Mouse (Mus musculus) MN1 (cell line): Measurements from ENCODE around the gene Hist1h1d.
"Not testable (repeated sequence)": the region's sequence is repeated elsewhere in the genome, so short reads cannot be mapped to it uniquely, and the experiment has no call there.

Source experiments
- DNase-seq: peaks from one replicate; pipeline ENCODE4 v3.0.0-alpha.2; 2016; ENCODE audit warnings: low spot score

Hist1h1d gene

GRCm38 (mm10) chr13:23573034-23573897, 20.2 kb downstream of the Hist1h1d start:
- not testable (repeated sequence) for DNase-seq

GRCm38 (mm10) chr13:23573898-23574524, 20.9 kb downstream of the Hist1h1d start, which contains the start of the genes Hist1h2bf and Hist1h2ad:
TSS of gene Hist1h2bf (minus strand) at chr13:23574196.
TSS of gene Hist1h2ad (plus strand) at chr13:23574381.
- not testable (repeated sequence) for DNase-seq

DNA sequence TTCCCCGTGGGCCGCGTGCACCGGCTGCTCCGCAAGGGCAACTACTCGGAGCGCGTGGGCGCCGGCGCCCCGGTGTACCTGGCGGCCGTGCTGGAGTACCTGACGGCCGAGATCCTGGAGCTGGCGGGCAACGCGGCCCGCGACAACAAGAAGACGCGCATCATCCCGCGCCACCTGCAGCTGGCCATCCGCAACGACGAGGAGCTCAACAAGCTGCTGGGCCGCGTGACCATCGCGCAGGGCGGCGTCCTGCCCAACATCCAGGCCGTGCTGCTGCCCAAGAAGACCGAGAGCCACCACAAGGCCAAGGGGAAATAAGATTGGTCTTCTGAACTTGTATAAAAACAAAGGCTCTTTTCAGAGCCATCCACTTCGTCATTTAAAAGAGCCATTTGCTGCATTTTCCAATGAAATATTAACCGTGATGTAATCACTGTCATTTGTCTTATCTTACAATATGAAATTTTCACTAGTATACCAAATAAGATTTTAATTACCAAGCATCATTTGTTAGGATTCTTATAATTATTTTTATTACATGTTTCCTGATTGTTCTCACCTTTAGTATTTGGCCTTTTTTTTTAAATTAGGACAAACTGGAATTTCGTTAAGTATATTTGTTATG, 21.6 kb downstream of the Hist1h1d start:
- not testable (repeated sequence) for DNase-seq

DNA sequence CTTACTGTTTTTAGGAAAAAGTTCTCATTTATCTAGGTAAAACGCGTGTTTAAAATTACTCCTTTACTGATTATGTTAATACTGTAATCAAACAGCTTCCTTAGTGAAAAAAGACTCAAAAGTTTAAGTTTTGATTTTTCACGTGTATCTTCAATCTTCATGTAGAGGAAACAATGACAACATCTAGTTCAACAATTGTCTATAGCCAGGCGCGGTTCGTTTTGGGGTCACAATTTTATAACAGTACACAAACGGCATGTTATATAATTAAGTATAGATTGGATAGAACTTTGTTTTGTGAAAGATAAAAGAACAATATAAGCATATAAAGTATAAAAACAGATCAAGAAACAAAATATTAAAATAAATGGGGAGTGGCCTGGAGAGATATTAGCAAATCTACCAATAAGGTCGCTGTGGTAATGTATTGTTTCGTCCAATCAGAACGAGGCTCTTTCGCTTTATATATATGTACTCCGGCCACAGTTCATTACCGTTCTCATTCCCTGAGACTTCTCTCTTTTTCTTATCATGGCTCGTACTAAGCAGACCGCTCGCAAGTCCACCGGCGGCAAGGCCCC, 22.3 kb downstream of the Hist1h1d start, which contains the start of gene Hist1h3d:
Gene Hist1h3d (plus strand): TSS at position 493 of the 581 bp plus-strand sequence.
- DNase-seq = no peak

DNA sequence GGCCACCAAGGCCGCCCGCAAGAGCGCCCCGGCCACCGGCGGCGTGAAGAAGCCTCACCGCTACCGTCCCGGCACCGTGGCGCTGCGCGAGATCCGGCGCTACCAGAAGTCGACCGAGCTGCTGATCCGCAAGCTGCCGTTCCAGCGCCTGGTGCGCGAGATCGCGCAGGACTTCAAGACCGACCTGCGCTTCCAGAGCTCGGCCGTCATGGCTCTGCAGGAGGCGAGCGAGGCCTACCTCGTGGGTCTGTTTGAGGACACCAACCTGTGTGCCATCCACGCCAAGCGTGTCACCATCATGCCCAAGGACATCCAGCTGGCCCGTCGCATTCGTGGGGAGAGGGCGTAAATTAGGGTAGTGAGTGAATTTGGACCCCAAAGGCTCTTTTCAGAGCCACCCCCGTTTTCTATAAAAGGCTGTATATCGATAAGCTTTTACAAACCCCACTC, 22.8 kb downstream of the Hist1h1d start:
- not testable (repeated sequence) for DNase-seq

DNA sequence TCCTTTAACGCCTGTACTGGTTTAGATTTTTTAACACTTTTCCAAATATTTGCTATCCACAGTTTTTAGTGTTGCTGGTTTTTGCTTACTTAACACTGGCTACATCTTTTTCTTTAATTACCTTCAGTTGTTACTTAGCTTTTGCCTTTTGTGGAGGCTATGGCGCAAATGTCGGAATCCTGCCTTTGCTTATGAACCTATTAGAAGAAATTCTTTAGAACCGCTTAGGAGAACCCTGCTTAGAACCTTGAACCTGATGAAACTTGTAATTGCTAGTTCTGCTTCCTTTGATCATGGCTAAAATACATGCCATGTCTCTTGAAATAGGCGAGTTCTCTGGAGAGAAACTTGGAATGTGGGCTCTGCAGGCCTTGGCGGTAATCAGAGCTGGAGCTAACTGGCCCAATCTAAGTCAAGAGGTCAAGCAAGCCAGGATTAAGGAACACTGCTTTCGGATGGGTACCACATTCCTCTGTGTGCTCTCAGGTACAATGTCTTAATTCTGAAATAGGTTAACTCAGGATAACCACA, 23.4 kb downstream of the Hist1h1d start:
- DNase-seq = no peak

DNA sequence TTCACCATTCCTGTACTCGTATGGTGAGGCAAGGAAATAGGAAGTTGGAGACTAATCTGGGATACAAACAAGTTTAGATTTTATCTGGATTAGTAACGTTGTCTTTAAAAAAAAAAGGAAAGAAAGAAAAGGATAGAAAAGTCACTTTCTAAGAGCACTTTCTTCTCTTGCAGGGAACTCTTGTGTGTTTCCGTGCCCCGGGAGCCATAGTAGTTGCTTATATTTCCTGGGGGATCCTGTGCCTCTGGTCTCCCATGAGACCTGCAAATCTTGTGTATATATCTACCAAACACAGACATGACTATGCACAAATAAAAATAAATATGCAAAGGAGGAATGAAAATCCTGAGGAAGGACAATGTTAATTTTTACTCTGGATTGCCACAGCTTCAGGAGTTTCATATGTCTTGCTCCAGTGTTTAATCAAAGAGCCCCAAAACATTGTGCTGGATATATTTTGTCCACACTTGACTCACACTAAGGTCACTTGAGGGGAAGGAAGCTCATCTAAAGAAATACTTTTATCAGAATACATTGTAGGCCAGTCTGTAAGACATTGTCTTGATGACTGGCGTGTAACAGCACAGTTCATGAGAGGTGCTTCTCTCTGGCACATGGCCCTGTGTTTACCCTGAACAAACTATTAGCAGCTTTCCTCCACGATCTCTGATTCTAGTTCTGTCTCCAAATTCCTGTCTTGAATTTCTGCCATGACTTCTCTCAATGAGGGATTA, 24.0 kb downstream of the Hist1h1d start:
- no peak for DNase-seq

GRCm38 (mm10) chr13:23577835-23578234, 24.8 kb downstream of the Hist1h1d start:
- no peak for DNase-seq

DNA sequence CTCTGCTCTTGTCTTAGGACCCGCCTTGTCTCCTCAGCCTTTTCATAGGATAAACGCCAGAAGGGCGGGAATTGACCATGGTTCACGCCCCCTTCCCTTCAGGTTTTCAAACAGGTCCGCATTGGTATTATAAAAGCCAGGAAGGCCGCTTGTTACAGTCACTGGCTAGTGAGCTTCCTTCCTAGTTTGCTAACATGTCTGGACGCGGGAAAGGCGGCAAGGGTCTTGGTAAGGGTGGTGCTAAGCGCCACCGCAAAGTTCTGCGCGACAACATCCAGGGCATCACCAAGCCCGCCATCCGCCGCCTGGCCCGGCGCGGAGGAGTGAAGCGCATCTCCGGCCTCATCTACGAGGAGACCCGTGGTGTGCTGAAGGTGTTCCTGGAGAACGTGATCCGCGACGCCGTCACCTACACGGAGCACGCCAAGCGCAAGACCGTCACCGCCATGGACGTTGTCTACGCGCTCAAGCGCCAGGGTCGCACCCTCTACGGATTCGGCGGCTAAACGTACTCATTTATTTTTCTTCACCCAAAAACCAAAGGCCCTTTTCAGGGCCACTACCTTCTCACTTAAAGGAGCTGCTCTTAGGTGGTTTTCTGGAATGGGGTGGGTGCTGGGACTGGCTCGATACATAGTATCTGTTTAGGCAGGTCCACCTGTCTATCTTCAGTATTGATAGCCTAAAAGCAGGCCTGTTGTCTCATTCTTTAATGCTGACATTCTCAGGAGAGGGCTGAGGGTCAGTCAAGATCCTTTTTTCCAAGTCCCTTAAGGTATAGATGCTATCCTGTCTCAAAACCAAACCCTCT, 28.6 kb downstream of the Hist1h1d start, which contains the start of gene Hist1h4d:
Gene Hist1h4d (plus strand): TSS at position 191 of the 811 bp plus-strand sequence.
- DNase-seq = peak; percentile 95

DNA sequence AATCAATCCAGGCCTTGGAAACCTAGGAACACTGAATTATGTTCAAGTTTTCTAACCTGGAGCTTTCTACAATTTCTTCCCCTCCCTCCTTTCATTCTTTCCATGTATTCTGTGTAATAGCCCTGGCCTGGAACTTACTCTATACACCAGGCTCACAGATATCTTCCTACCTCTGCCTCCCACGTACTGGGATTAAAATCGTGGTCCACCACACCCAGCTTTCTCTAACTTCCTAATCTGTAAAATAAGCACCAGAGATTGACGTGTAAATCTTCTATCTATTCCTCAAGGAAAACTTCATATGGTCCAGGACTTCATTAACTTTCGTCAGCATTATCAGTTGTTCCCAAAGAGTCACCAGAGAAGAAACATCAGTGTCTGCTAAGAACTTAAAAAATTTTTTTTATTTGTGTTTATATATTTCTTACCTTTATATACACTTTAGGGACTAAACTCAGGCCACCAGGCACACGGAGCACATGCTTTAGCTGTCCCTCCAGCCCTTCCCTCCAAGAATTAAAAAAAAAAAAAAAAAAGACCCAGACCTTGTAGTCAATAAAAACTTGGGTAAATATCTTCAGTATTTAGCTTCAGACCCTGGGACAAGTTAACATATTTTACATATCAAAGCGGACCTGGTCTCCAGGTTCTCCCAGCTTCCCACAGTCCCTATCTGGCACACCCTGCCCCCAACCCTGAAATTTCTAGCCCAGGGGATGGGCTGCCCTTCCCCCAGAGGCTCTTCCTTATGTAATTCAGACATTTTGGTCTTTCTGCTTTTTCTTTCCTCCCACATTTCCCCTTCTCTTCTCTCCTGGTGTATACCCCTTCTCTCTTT, 29.4 kb downstream of the Hist1h1d start:
- peak; percentile 27 for DNase-seq

DNA sequence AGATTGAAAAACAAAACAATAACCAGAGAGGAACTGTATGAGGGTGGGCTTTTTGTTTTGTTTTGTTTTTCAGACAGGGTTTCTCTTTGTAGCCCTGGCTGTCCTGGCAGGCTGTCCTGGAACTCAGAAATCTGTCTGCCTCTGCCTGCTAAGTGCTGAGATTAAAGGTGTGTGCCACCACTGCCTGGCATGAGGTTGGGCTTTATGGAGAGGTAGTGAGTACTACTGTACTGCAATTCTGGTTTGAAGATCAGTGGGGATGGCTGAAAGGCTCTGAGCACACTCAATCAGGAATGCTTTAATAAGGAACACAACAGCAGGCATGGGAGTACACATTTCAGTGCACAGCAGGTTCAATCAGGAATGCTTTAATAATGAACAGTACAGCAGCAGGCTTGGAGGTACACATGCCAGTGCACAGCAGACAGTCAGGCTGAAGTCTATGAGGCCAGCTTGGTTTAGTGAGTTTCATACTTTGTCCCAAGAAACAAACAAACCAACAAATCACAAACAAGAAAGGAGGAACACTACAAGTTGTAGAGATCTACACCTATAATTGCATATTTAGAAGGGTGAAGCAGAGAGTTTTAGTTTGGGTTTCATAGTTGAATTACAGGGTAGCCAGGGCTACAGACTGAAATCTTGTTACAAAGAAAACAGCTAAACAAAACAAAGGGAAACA, 30.5 kb downstream of the Hist1h1d start:
- peak; percentile 10 for DNase-seq

DNA sequence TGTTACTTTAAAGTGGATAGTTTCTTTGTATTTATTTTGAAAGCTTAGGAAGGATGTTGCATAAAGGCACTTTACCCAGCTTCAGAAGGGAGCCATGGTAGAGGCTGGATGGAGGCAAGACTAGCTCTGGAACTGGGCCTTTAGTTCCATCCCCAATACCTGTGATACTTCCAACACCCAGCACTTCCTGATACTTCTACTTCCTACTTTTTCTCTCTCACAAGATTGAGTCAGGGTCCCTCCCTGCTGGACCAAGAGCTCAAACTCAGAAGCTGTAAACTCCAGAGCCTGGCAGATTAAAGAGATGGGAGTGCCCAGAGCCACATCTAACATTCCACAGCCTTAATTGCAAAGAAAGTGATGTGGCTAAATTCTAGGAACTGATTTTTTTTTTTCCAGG, 31.3 kb downstream of the Hist1h1d start:
- DNase-seq = peak; percentile 27

DNA sequence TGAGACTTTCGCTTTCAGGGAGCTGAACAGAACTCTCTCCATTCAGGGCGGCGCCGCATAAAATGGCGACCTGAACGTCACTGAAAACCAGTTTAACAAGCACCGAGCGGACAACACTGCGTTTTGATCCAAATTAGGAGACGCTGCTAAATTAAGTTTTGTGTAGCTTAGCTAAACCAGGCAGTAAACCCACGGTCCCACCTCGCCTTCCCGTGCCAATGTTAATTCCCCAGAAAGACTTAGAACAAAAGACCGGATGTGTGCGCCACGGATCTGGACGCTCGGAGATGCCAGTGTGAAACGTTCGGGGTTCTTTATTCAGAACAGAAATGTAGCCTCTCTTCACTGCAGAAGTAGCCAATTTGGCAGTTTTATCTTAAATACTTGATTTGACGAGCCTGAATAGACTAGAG, 32.0 kb downstream of the Hist1h1d start:
- peak; percentile 75 for DNase-seq

GRCm38 (mm10) chr13:23585442-23586098, 32.5 kb downstream of the Hist1h1d start:
- DNase-seq = peak; percentile 92

- peak; percentile 45 for DNase-seq
These were observed 33.3 kb downstream of the Hist1h1d start for GRCm38 (mm10) chr13:23586099-23586939.

DNA sequence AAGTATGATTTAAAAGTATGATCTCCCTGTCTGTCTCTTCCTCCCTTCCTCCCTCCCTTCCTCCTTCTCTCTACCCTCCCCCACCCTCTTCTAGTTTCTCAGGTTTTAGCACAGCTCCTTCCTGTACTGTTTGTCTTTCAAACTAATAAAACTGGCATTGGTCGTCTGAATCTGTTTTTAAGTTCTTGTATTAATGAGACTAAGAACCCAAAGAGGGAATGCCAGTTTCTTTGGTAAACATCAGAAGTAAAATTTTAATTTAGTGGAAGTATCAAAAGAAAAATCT, 33.8 kb downstream of the Hist1h1d start:
- DNase-seq = no peak

DNA sequence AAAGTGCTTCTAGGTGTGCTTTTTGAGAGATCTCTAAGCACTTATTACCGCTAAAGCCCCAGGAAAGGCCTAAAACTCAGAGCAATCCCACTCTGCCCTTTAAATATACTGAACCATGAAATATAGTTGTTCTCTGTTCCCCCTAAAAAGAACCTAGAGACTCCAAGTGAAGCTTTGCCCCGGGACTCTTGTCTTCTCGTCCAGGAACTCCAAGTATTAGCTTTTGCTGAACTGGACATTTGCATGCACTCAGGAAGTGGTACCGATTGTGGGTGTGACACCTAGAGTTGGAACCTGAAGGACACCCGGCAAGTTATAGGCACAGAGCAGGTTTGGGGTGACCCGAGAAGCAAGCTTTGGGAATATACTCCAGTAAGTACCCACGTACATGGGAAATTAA, 38.1 kb downstream of the Hist1h1d start:
- no peak for DNase-seq
